Mouse (Mus musculus) frontal cortex, postnatal 25 days (tissue): ENCODE measurements around the gene Reep1.
"Not testable (repeated sequence)": the region's sequence is repeated elsewhere in the genome, so short reads cannot be mapped to it uniquely, and the experiment has no call there.

Experiments
- DNase-seq, 2 experiments: peaks; one replicate each; pipeline ENCODE4 v3.0.0; 2022; ENCODE audit warnings: low spot score in 2 of 2

Gene Reep1

GRCm38 (mm10) chr6:71840597-71841290 is 133.4 kb downstream of the Reep1 start:
- no peak for DNase-seq

- DNase-seq, result not testable (repeated sequence)
Observed at GRCm38 (mm10) chr6:71846906-71847305, 139.5 kb downstream of the Reep1 start.
